Mouse (Mus musculus): ENCODE results near the gene Lrrc18. TPM values are rescaled to one million over a fixed set of nuclear protein-coding genes. Genes with fewer than 3 reads are reported as not detected.

The Lrrc18 gene
- total and polyA plus RNA-seq, 2 experiments from 2014 or later: 0.14 to 0.38 TPM

DNA sequence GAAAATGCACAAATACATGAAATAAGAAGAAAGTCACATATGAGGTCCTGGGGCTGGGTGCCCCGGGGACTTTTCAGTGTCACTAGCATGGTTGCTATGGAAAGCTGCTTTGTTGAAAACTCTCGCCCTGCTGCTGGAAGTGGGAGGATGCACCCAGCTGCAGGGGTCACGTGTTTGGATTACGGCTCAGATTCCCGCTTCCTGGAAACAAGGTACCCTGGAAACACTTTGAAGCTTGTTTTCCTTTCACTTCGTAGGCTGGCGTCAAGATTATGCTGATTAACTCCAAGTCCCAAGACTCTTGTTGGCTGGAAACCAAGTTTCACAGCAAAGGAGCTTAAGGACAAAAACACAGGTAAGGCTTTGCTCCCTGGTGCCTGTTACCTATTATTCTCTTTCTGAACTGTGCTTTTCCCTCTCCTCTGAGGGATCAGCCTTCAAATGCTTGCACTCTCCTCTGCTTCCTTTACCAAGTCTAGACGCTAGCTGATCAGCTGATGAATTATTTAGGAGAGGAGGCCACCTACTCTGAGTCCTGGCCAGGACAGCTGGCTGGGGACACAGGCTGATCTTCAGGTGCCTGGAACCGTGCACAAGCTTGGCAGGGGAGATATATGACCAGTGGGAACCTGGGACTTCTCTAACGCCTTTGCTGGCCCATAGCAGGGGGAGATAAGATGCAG is 3.9 kb downstream of the Lrrc18 start:
- H3K27ac ChIP-seq (ENCODE audit: low read depth): no peak overlapping the region
- TF ChIP-seq EP300 (IDR thresholded peaks at IDR 0.05; ENCODE audit: low read depth): no peak
- TF ChIP-seq CTCF (IDR thresholded peaks at IDR 0.05; ENCODE audit: low read depth): no peak
- no peaks in the 10 kb centered on the region for H3K36me3 ChIP-seq (replicated peaks; ENCODE audit: control insufficient read depth, insufficient read depth, low read length)
- no peak overlapping the region for H3K9ac ChIP-seq (replicated peaks; ENCODE audit: low read depth, low read length)
- H3K4me3 ChIP-seq (ENCODE audit: low read depth, low read length): peak overlapping the region; percentile 11; the same call in 1 of the 2 replicates
- H3K4me1 ChIP-seq (ENCODE audit: control insufficient read depth, insufficient read depth): peaks cover 7% of the 10 kb centered on the region; the same call in 1 of the 2 replicates
- no peaks in the 10 kb centered on the region for H3K9me3 ChIP-seq (replicated peaks; ENCODE audit: control insufficient read depth, low read length)
- H3K4me2 ChIP-seq (ENCODE audit: low read depth, low read length): peak overlapping the region; percentile 51
- H3K27me3 ChIP-seq (ENCODE audit: control insufficient read depth, insufficient read depth, low read length): no peaks in the 10 kb centered on the region
- DNase-seq (ENCODE audit: low spot score) (peak; percentile 36), ATAC-seq (ENCODE audit: insufficient read depth, low read depth) (peak; percentile 44; the same call in 1 of the 2 replicates)
- 4% methylated on average over 10 of the region's 10 CpGs for WGBS

DNA sequence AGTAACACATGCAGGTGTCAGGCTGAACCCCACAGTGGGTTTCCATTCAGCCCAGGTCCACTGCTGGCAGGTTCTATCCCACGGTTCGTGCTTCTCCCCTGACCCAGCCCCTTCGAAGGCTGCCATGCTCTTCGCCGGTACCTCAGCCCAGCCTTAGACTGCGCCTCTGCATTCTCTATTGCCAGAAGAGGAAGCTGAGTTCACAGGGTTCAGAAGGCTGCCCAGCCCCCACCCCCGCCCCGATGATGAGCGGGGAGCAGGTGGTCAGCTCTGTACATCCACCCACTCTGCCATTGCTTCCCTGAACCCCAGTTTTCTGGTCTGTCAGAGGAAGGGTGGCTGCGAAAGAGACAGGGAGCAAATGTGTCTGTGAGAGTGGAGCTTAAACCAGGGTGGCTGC is 8.3 kb downstream of the Lrrc18 start:
- Histone ChIP-seq H3K4me3 (ENCODE audit: low read depth, low read length) (no peak overlapping the region), H3K4me1 (ENCODE audit: control insufficient read depth, insufficient read depth) (peaks cover 7% of the 10 kb centered on the region; the same call in 1 of the 2 replicates), H3K36me3 (replicated peaks; ENCODE audit: control insufficient read depth, insufficient read depth, low read length) (no peaks in the 10 kb centered on the region), H3K4me2 (ENCODE audit: low read depth, low read length) (no peak overlapping the region), H3K9ac (replicated peaks; ENCODE audit: low read depth, low read length) (no peak overlapping the region), H3K27ac (ENCODE audit: low read depth) (no peak overlapping the region), H3K9me3 (replicated peaks; ENCODE audit: control insufficient read depth, low read length) (no peaks in the 10 kb centered on the region), H3K27me3 (ENCODE audit: control insufficient read depth, insufficient read depth, low read length) (no peaks in the 10 kb centered on the region)
- DNase-seq (ENCODE audit: low spot score) (no peak), ATAC-seq (ENCODE audit: insufficient read depth, low read depth) (no peak)
- TF ChIP-seq EP300 (IDR thresholded peaks at IDR 0.05; ENCODE audit: low read depth) (no peak), CTCF (IDR thresholded peaks at IDR 0.05; ENCODE audit: low read depth) (no peak)
- WGBS: 59% methylated on average over 10 of the region's 10 CpGs

DNA sequence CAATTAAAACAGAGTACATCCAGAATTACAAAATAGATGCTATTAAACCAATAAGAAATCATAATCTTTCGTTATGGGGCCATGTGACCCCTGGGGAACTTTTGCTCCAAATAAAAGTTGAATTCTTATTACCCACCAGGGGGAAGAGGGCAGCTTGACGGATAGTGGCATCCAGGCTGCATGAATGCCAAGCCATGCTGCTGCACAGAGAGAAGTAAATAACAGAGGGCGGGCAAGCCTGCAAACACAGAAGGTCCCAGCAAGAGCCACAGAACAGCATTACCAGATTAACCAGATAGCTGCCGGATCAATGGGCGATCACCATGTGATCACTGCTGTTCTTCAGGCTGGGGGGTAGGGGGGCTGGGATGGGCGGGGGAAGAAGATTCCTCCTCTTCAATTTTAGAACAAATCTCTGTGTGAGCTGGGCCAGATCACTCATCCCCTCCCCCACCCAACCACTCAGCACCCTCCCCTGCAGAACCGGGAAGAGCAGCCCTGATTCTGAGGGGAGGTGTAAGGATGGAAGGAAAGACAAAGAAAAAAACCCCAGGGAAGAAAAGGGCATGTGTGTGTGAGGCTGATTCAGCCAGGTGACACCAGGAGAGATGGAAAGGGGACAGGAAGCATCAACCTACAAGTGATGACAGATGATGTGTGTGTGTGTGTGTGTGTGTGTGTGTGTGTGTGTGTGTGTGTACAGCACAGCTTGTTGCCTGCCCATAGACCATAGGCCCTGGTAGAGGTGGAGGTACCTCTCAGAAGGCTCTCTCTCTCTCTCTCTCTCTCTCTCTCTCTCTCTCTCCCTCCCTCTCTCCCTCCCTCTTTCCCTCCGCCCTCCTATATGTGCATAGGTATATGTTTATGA is 9.2 kb downstream of the Lrrc18 start:
- DNase-seq (ENCODE audit: low spot score): no peak
- Histone ChIP-seq H3K27me3 (ENCODE audit: control insufficient read depth, insufficient read depth, low read length) (no peaks in the 10 kb centered on the region), H3K4me1 (ENCODE audit: control insufficient read depth, insufficient read depth) (peaks cover 4% of the 10 kb centered on the region; the same call in 1 of the 2 replicates), H3K27ac (ENCODE audit: low read depth) (no peak overlapping the region), H3K9ac (replicated peaks; ENCODE audit: low read depth, low read length) (no peak overlapping the region), H3K4me2 (ENCODE audit: low read depth, low read length) (no peak overlapping the region), H3K4me3 (ENCODE audit: low read depth, low read length) (no peak overlapping the region), H3K36me3 (replicated peaks; ENCODE audit: control insufficient read depth, insufficient read depth, low read length) (no peaks in the 10 kb centered on the region), H3K9me3 (replicated peaks; ENCODE audit: control insufficient read depth, low read length) (no peaks in the 10 kb centered on the region; the same call in 1 of the 2 replicates)
- WGBS: 56% methylated on average over 8 of the region's 8 CpGs
- TF ChIP-seq EP300 (IDR thresholded peaks at IDR 0.05; ENCODE audit: low read depth) (no peak), CTCF (IDR thresholded peaks at IDR 0.05; ENCODE audit: low read depth) (no peak)
- ATAC-seq (ENCODE audit: insufficient read depth, low read depth): no peak

DNA sequence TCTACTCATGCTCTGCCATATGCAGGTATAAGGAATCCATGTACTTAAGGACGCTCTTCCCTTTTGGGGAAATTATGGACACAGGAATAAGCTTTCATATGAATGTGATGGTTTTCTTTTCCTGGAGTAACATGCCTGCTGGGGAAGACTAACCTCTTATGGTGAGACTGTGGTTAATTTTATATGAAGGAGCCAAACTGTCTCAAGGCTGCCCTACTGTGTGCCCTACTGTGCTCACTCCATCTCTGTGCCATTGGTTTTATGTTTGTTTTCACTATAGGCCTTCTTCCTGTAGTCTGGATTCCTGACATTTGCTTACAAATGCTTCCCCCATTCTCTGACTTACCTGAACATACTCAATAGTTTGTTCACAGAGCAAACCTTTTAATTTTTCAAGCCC is 13.9 kb downstream of the Lrrc18 start:
- H3K27me3 ChIP-seq (ENCODE audit: control insufficient read depth, insufficient read depth, low read length): no peaks in the 10 kb centered on the region
- TF ChIP-seq CTCF (IDR thresholded peaks at IDR 0.05; ENCODE audit: low read depth): no peak
- TF ChIP-seq EP300 (IDR thresholded peaks at IDR 0.05; ENCODE audit: low read depth): no peak
- H3K36me3 ChIP-seq (replicated peaks; ENCODE audit: control insufficient read depth, insufficient read depth, low read length): no peaks in the 10 kb centered on the region
- no peaks in the 10 kb centered on the region for H3K4me1 ChIP-seq (ENCODE audit: control insufficient read depth, insufficient read depth)
- ATAC-seq (ENCODE audit: insufficient read depth, low read depth) (no peak), DNase-seq (ENCODE audit: low spot score) (no peak)
- H3K27ac ChIP-seq (ENCODE audit: low read depth): no peak overlapping the region
- H3K4me3 ChIP-seq (ENCODE audit: low read depth, low read length): no peak overlapping the region
- no peak overlapping the region for H3K9ac ChIP-seq (replicated peaks; ENCODE audit: low read depth, low read length)
- WGBS: 100% methylated on average over 1 of the region's 1 CpGs
- H3K9me3 ChIP-seq (replicated peaks; ENCODE audit: control insufficient read depth, low read length): no peaks in the 10 kb centered on the region; the same call in 1 of the 2 replicates
- H3K4me2 ChIP-seq (ENCODE audit: low read depth, low read length): no peak overlapping the region

DNA sequence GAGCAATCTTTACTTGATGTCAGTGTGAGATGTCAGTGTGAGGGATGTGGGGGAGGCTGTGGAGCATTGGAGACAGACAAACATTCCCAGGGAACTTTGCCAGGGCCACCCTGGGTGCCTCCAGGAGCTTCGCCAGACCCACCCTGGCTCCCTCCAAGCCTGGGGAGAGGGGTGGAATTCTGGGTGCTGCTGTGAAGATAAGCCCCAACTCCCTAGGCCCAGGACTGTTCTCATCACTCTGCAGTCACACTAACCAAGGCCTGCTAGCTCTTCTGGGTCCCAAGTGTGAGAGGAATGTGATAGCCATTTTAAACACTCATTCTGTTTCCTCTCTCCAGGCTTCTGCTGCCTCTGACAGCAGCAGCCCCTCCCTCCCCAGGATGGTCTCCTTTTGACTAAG is 16.5 kb downstream of the Lrrc18 start:
- Histone ChIP-seq H3K27me3 (ENCODE audit: control insufficient read depth, insufficient read depth, low read length) (no peaks in the 10 kb centered on the region), H3K9me3 (replicated peaks; ENCODE audit: control insufficient read depth, low read length) (no peaks in the 10 kb centered on the region; the same call in 1 of the 2 replicates), H3K36me3 (replicated peaks; ENCODE audit: control insufficient read depth, insufficient read depth, low read length) (no peaks in the 10 kb centered on the region), H3K27ac (ENCODE audit: low read depth) (no peak overlapping the region), H3K4me3 (ENCODE audit: low read depth, low read length) (no peak overlapping the region), H3K4me1 (ENCODE audit: control insufficient read depth, insufficient read depth) (no peaks in the 10 kb centered on the region), H3K4me2 (ENCODE audit: low read depth, low read length) (no peak overlapping the region), H3K9ac (replicated peaks; ENCODE audit: low read depth, low read length) (no peak overlapping the region)
- TF ChIP-seq EP300 (IDR thresholded peaks at IDR 0.05; ENCODE audit: low read depth) (no peak), CTCF (IDR thresholded peaks at IDR 0.05; ENCODE audit: low read depth) (no peak)
- WGBS: 31% methylated on average over 1 of the region's 1 CpGs
- ATAC-seq (ENCODE audit: insufficient read depth, low read depth): peak; percentile 20; the same call in 1 of the 2 replicates
- no peak for DNase-seq (ENCODE audit: low spot score)

Measured in heart, postnatal 0 days (tissue).